Mouse (Mus musculus) cortical plate, adult 2 months (tissue): ENCODE results near the gene Dvl1.

Experiments
- CTCF ChIP-seq: fragments of 200-500 bp; IDR thresholded peaks from 2 replicates; pipeline ENCODE4 v1.5.1; 2011; ENCODE audit warnings: mild to moderate bottlenecking, control low read depth, low read length; ENCODE audit not compliant: insufficient read depth; ENCODE audit errors: extremely low read depth
- POLR2A ChIP-seq: fragments of 200-500 bp; IDR thresholded peaks from 2 replicates; pipeline ENCODE4 v1.6.1; 2011; ENCODE audit warnings: mild to moderate bottlenecking, low read length, control low read depth; ENCODE audit not compliant: insufficient read depth; ENCODE audit errors: extremely low read depth

DNA sequence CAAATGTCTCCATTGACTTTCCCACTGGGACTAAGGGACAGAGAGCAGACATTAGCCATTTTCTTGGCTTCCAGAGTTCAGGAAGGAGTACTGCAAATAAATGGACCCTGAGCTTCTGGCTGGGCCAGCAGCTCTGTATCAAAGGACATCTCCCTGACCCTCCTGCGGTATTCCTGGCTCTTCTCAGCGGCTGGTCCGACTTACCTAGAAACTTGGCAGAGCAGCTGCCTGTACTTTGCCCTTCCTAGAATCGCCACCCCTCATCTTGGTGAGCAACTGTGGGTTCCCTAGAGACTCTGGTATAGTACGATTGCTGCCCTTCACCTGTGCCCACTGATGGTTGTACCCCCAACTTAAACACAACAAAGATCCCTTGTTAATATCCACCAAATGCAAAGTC is 4.0 kb upstream of the Dvl1 start:
- no peak for TF ChIP-seq POLR2A
- TF ChIP-seq CTCF: no peak
